ENCODE assay signal across 9 mouse cellular contexts in genomic region chr15:70920862-70921261, GRCm38 (mm10).
DNase-seq lines count a peak whose midpoint lies in the region; ATAC-seq and TF ChIP-seq lines count a peak whose summit lies in the region.
"Had no signal": no experiment of that assay in that cellular context is flagged by ENCODE, and none has a peak within 500 bp of the region (broad histone marks: within the 10 kb centered on the region; RNA-seq: fewer than 3 reads in every experiment).

No protein-coding gene starts in this region.

- H3K9me3 ChIP-seq in G1E (replicated peaks), result no peaks in the 10 kb centered on the region
- H3K9me3 ChIP-seq in midbrain, embryonic 12.5 days, result no peaks in the 10 kb centered on the region
- H3K9me3 ChIP-seq: liver, embryonic 15.5 days had no signal

- intact Hi-C loops in heart, adult 2 months (cut with DNase I), result no loop called here

- DNase-seq in heart, adult 2 months, result peak in 1 of 2 experiments; percentile 14
- DNase-seq in heart, adult 11 months, result no peak
- no peak for DNase-seq in G1E (ENCODE audit: low spot score)
- DNase-seq in cerebellum, postnatal 4 days (ENCODE audit: low spot score in 2 of 2), result peak; percentile 55 to 72
- DNase-seq in layer of hippocampus, adult 9-11 months, result peak; percentile 8
- peak; percentile 35 for DNase-seq in thymus, postnatal 4 days

- WGBS in heart, adult 2 months, result 35% methylated on average over 2 of the region's 2 CpGs
- WGBS in midbrain, embryonic 12.5 days, result 35% methylated on average over 2 of the region's 2 CpGs

- no peaks in the 10 kb centered on the region for H3K79me2 ChIP-seq in heart, adult 2 months (replicated peaks; ENCODE audit: control insufficient read depth, insufficient read depth, low read length)

- H3K4me2 ChIP-seq in midbrain, embryonic 12.5 days (replicated peaks), result no peak overlapping the region
- H3K4me2 ChIP-seq: liver, embryonic 15.5 days had no signal

- TF ChIP-seq CTCF in heart, adult 2 months (IDR thresholded peaks at IDR 0.05), result peak; percentile 57
- TF ChIP-seq CTCF in G1E (IDR thresholded peaks at IDR 0.05; ENCODE audit: low read depth, low read length), result no peak

- H3K4me3 ChIP-seq in heart, adult 2 months, result no peak overlapping the region
- no peak overlapping the region for H3K4me3 ChIP-seq in G1E (ENCODE audit: low read depth, low read length)
- no peak overlapping the region for H3K4me3 ChIP-seq in midbrain, embryonic 12.5 days
- H3K4me3 ChIP-seq: liver, embryonic 15.5 days had no signal

- TF ChIP-seq POLR2A in heart, adult 2 months (IDR thresholded peaks at IDR 0.05; ENCODE audit: insufficient read depth, low read depth, low read length), result no peak

- TF ChIP-seq EP300 in heart, adult 2 months (IDR thresholded peaks at IDR 0.05; ENCODE audit: insufficient read depth, low read depth, low read length), result no peak

- ATAC-seq in G1E (ENCODE audit: extremely low read depth, insufficient number of reproducible peaks, low FRiP score, poor library complexity, severe bottlenecking), result peak; percentile 45; the same call in 1 of the 2 replicates
- ATAC-seq in hematopoietic stem cell, adult 5-6 weeks (replicated peaks in 1 of 2; ENCODE audit: insufficient read depth in 1 of 2, low FRiP score in 2 of 2, low TSS enrichment in 1 of 2, low read depth in 1 of 2, poor library complexity in 2 of 2, severe bottlenecking in 2 of 2), result peak; percentile 29 to 53; a peak in 2 of 4 replicates
- peak; percentile 78; the same call in 1 of the 2 replicates for ATAC-seq in midbrain, embryonic 12.5 days (ENCODE audit: low FRiP score, low read depth)

- no peak overlapping the region for H3K27ac ChIP-seq in heart, adult 2 months
- H3K27ac ChIP-seq in midbrain, embryonic 12.5 days (replicated peaks), result no peak overlapping the region
- H3K27ac ChIP-seq: liver, embryonic 15.5 days had no signal

- H3K4me1 ChIP-seq in heart, adult 2 months (ENCODE audit: control insufficient read depth, insufficient read depth, low read length), result no peaks in the 10 kb centered on the region
- H3K4me1 ChIP-seq in G1E (ENCODE audit: insufficient read depth, low read depth, low read length), result no peaks in the 10 kb centered on the region
- no peaks in the 10 kb centered on the region for H3K4me1 ChIP-seq in midbrain, embryonic 12.5 days
- H3K4me1 ChIP-seq: liver, embryonic 15.5 days had no signal

- no peaks in the 10 kb centered on the region for H3K27me3 ChIP-seq in heart, adult 2 months (ENCODE audit: control insufficient read depth, insufficient read depth, low read length)
- no peaks in the 10 kb centered on the region for H3K27me3 ChIP-seq in G1E (ENCODE audit: insufficient read depth, low read length)
- H3K27me3 ChIP-seq in midbrain, embryonic 12.5 days, result no peaks in the 10 kb centered on the region
- H3K27me3 ChIP-seq: liver, embryonic 15.5 days had no signal

- no peak overlapping the region for H3K9ac ChIP-seq in heart, adult 2 months (ENCODE audit: low read depth, low read length)
- H3K9ac ChIP-seq in midbrain, embryonic 12.5 days (replicated peaks), result no peak overlapping the region
- H3K9ac ChIP-seq: liver, embryonic 15.5 days had no signal

- no peaks in the 10 kb centered on the region for H3K36me3 ChIP-seq in heart, adult 2 months (ENCODE audit: control insufficient read depth, insufficient read depth, low read length)
- no peaks in the 10 kb centered on the region for H3K36me3 ChIP-seq in G1E (replicated peaks)
- no peaks in the 10 kb centered on the region for H3K36me3 ChIP-seq in midbrain, embryonic 12.5 days
- H3K36me3 ChIP-seq: liver, embryonic 15.5 days had no signal

Comparison
In these comparisons a context has a peak if more than half of its experiments do, and no peak if none do; other contexts are left out.
1. DNase-seq: peak in cerebellum, postnatal 4 days (2 of 2), layer of hippocampus, adult 9-11 months (single experiment) and thymus, postnatal 4 days (single experiment); none in heart, adult 11 months (single experiment) and G1E (single experiment).
2. Peak in every context shown above with its lines, with median percentiles within 50 percentile points of each other: ATAC-seq.